Mouse (Mus musculus): ENCODE results near the gene Dvl2. TPM values are rescaled to one million over a fixed set of nuclear protein-coding genes. Genes with fewer than 3 reads are reported as not detected.
"Not testable (repeated sequence)": the region's sequence is repeated elsewhere in the genome, so short reads cannot be mapped to it uniquely, and the experiment has no call there.

Gene Dvl2
- polyA plus RNA-seq, 1 experiment: 28.6 TPM

GRCm38 (mm10) chr11:70015677-70016076, 15.3 kb downstream of the Dvl2 start:
- H3K27me3 ChIP-seq (replicated peaks): no peaks in the 10 kb centered on the region
- TF ChIP-seq FLI1 (IDR thresholded peaks at IDR 0.05; ENCODE audit: low read length): no peak
- no peak for TF ChIP-seq GATA1 (IDR thresholded peaks at IDR 0.05; ENCODE audit: borderline replicate concordance, low read length)
- H3K36me3 ChIP-seq (replicated peaks; ENCODE audit: low read length): peaks cover 36% of the 10 kb centered on the region
- H3K4me3 ChIP-seq (replicated peaks): peak overlapping the region; percentile 93
- peaks cover 73% of the 10 kb centered on the region for H3K4me1 ChIP-seq
- no peaks in the 10 kb centered on the region for H3K9me3 ChIP-seq

DNA sequence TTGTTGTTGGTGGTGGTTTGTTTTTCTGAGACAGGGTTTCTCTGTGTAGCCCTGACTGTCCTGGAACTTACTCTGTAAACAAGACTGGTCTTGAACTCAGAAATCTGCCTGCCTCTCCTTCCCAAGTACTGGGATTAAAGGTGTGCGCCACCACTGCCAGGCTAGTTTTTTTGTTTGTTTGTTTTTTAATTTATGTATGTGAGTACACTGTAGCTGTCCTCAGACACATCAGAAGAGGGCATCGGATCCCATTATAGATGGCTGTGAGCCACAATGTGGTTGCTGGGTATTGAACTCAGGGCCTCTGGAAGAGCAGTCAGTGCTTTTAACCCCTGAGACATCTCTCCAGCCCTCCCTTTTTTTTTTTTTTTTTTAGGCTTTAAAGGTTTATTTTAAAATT, 15.8 kb downstream of the Dvl2 start:
- H3K4me1 ChIP-seq: peaks cover 78% of the 10 kb centered on the region

DNA sequence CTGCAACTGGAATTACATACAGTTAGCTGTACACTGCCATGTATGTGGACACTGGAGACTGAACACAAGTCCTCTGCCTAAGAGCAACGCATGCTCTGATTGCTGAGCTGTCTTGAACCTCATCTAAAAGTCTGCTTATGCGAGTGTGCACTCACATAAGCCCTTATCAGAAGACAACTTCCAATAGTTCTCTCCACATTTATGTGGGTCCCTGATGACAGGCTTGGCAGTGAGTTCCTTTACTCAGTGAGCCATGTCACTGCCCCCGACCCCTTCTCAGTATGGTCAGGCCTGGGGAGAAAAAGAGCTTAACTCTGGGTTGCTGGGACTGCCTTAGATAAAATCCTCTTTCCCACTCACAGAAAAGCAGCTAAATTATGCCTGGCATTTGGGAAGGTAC, 16.3 kb downstream of the Dvl2 start, which contains the start of gene Dlg4:
Gene Dlg4, plus strand, starts transcription at position 274 of the 400 bp plus-strand sequence.
- Histone ChIP-seq H3K27me3 (replicated peaks) (no peaks in the 10 kb centered on the region), H3K36me3 (replicated peaks; ENCODE audit: low read length) (peaks cover 26% of the 10 kb centered on the region), H3K4me1 (peaks cover 82% of the 10 kb centered on the region), H3K9me3 (no peaks in the 10 kb centered on the region), H3K4me3 (replicated peaks) (peak within 1 kb of the TSS; percentile 92)
- TF ChIP-seq GATA1 (IDR thresholded peaks at IDR 0.05; ENCODE audit: borderline replicate concordance, low read length) (no peak), FLI1 (IDR thresholded peaks at IDR 0.05; ENCODE audit: low read length) (no peak)

More for the DNA sequence above, 15.8 kb downstream of the Dvl2 start:
- not testable (repeated sequence) for H3K27me3 ChIP-seq (replicated peaks); H3K9me3 ChIP-seq; H3K4me3 ChIP-seq (replicated peaks)
- H3K36me3 ChIP-seq (replicated peaks; ENCODE audit: low read length): peaks cover 31% of the 10 kb centered on the region

DNA sequence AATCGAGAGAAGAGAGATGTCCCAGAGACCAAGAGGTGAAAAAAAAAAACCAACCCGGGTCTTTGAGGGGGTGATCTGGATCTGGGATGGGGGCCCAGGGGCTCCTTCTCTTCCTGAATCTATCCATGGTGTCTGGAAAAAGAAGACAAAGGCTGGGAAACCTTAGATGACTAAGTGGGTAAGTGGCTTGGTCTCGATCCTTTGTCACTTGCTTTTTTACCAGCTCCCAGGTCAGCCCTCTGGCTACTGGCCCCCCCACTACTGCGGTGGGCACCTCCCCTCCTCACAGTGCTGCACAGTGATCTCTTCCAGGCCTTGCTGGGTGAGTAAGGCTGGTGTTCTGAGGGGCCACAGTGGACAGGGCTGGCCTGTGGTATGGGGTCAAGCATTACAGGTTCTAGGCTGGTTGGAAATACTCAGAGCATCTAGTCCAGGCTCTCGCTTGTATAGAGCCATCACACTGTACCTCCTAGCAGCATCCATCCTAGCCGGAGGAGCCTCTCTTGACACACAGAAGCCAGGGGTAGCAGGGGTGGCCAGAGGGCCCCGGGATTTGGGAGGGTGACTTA, 16.9 kb downstream of the Dvl2 start:
- Histone ChIP-seq H3K27me3 (replicated peaks) (no peaks in the 10 kb centered on the region), H3K4me3 (replicated peaks) (peak overlapping the region; percentile 92), H3K9me3 (no peaks in the 10 kb centered on the region), H3K36me3 (replicated peaks; ENCODE audit: low read length) (peaks cover 20% of the 10 kb centered on the region), H3K4me1 (peaks cover 89% of the 10 kb centered on the region)
- TF ChIP-seq FLI1 (IDR thresholded peaks at IDR 0.05; ENCODE audit: low read length) (no peak), GATA1 (IDR thresholded peaks at IDR 0.05; ENCODE audit: borderline replicate concordance, low read length) (no peak)

- Histone ChIP-seq H3K9me3 (no peaks in the 10 kb centered on the region), H3K4me3 (replicated peaks) (peak overlapping the region; percentile 92), H3K4me1 (peaks cover 88% of the 10 kb centered on the region), H3K27me3 (replicated peaks) (no peaks in the 10 kb centered on the region), H3K36me3 (replicated peaks; ENCODE audit: low read length) (peaks cover 9% of the 10 kb centered on the region)
- no peak for TF ChIP-seq GATA1 (IDR thresholded peaks at IDR 0.05; ENCODE audit: borderline replicate concordance, low read length)
- no peak for TF ChIP-seq FLI1 (IDR thresholded peaks at IDR 0.05; ENCODE audit: low read length)
Observed at GRCm38 (mm10) chr11:70018131-70018990, 18.0 kb downstream of the Dvl2 start.

GRCm38 (mm10) chr11:70019495-70020021, 19.2 kb downstream of the Dvl2 start:
- H3K4me1 ChIP-seq: peaks cover 83% of the 10 kb centered on the region
- TF ChIP-seq GATA1 (IDR thresholded peaks at IDR 0.05; ENCODE audit: borderline replicate concordance, low read length) (no peak), FLI1 (IDR thresholded peaks at IDR 0.05; ENCODE audit: low read length) (no peak)
- no peaks in the 10 kb centered on the region for H3K36me3 ChIP-seq (replicated peaks; ENCODE audit: low read length)
- peak overlapping the region; percentile 92 for H3K4me3 ChIP-seq (replicated peaks)
- no peaks in the 10 kb centered on the region for H3K9me3 ChIP-seq
- no peaks in the 10 kb centered on the region for H3K27me3 ChIP-seq (replicated peaks)

- Histone ChIP-seq H3K9me3 (no peaks in the 10 kb centered on the region), H3K4me3 (replicated peaks) (peak overlapping the region; percentile 93), H3K27me3 (replicated peaks) (no peaks in the 10 kb centered on the region), H3K36me3 (replicated peaks; ENCODE audit: low read length) (no peaks in the 10 kb centered on the region), H3K4me1 (peaks cover 78% of the 10 kb centered on the region)
- TF ChIP-seq FLI1 (IDR thresholded peaks at IDR 0.05; ENCODE audit: low read length): no peak
- TF ChIP-seq GATA1 (IDR thresholded peaks at IDR 0.05; ENCODE audit: borderline replicate concordance, low read length): no peak
Observed at GRCm38 (mm10) chr11:70020022-70020631, 19.7 kb downstream of the Dvl2 start.

DNA sequence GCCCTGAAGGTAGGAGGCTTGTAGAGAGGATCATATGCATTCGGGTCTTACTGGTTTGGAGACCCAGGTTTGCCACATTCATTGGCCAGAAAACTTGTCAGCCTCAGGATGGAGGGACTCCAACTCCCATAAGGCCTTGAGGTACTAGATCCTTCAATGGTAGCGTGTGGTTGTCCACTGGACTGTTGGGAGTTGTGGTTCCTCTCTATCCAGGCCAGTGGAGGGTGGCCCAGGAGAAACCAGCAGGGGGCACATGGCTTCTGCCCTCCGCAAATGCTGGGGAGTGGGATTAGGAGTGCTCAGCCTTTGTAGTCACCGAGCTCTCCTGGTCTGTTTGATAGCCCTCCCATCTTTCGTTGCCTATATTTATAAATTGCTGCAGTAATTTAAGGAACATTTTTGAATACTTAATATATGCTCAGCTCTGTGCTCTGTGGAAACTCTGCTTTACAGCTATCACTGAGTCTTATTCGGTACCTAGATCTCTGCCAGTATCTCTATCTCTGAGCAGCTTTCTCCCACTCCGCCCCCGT, 20.4 kb downstream of the Dvl2 start:
- Histone ChIP-seq H3K4me1 (peaks cover 71% of the 10 kb centered on the region), H3K4me3 (replicated peaks) (peak overlapping the region; percentile 93), H3K36me3 (replicated peaks; ENCODE audit: low read length) (no peaks in the 10 kb centered on the region), H3K27me3 (replicated peaks) (no peaks in the 10 kb centered on the region), H3K9me3 (no peaks in the 10 kb centered on the region)
- no peak for TF ChIP-seq GATA1 (IDR thresholded peaks at IDR 0.05; ENCODE audit: borderline replicate concordance, low read length)
- no peak for TF ChIP-seq FLI1 (IDR thresholded peaks at IDR 0.05; ENCODE audit: low read length)

- H3K4me3 ChIP-seq (replicated peaks): peak overlapping the region; percentile 93
- no peaks in the 10 kb centered on the region for H3K9me3 ChIP-seq
- no peaks in the 10 kb centered on the region for H3K36me3 ChIP-seq (replicated peaks; ENCODE audit: low read length)
- no peak for TF ChIP-seq GATA1 (IDR thresholded peaks at IDR 0.05; ENCODE audit: borderline replicate concordance, low read length)
- no peak for TF ChIP-seq FLI1 (IDR thresholded peaks at IDR 0.05; ENCODE audit: low read length)
- no peaks in the 10 kb centered on the region for H3K27me3 ChIP-seq (replicated peaks)
- peaks cover 73% of the 10 kb centered on the region for H3K4me1 ChIP-seq
Observed at GRCm38 (mm10) chr11:70021264-70022132, 21.1 kb downstream of the Dvl2 start.
